Mouse (Mus musculus): ENCODE results near the gene Atraid. TPM values are rescaled to one million over a fixed set of nuclear protein-coding genes. Genes with fewer than 3 reads are reported as not detected.

Atraid gene
- polyA plus RNA-seq, 1 experiment = 95.6 TPM

DNA sequence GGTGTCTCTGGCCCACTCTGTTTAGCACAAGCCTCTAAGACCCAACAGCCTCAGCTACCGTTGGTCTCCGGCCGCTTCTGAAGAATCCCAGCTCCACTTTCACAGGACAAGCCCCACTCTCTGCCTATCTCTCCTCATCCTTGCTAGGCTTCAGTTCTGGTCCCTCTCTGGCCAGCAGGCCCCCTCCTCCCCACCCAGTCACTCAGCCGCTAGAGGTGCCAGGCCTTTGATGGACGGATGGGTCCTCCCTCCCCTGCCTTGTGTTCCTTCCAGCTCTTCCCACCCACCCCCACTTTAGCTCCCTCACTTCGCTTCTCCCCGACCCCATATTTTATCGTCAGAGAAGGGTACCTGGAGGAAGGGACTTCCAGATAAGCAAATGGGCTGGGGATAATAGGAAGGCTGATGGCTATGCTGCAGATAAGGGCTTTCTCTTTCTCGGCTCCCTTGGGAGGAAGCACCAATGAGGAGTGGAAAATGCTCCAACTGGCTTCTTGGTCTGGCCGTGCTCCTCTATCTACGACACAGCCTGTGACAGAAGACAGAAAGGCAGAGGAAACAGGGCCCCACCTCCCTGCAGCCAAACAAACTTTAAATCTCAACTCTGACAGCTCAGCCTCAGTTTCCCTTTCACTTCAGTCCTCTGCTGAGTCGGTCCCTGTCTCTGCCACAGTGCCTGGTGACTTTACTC lies 35.0 kb downstream of the Atraid start:
- 27% methylated on average over 12 of the region's 12 CpGs for WGBS
- Histone ChIP-seq H3K4me3 (replicated peaks; ENCODE audit: control insufficient read depth, low read depth, low read length) (no peak overlapping the region), H3K4me1 (ENCODE audit: control insufficient read depth, insufficient read depth, low read length) (no peaks in the 10 kb centered on the region), H3K27ac (ENCODE audit: control insufficient read depth, insufficient read depth, low read depth, low read length, poor library complexity) (no peak overlapping the region)
- no peak for TF ChIP-seq POLR2A (IDR thresholded peaks at IDR 0.05; ENCODE audit: borderline replicate concordance, control insufficient read depth, low read depth, low read length)
- TF ChIP-seq CTCF (IDR thresholded peaks at IDR 0.05; ENCODE audit: control insufficient read depth, insufficient read depth, low read length) = no peak

- no peak for TF ChIP-seq CTCF (IDR thresholded peaks at IDR 0.05; ENCODE audit: control insufficient read depth, insufficient read depth, low read length)
- TF ChIP-seq POLR2A (IDR thresholded peaks at IDR 0.05; ENCODE audit: borderline replicate concordance, control insufficient read depth, low read depth, low read length) = no peak
- H3K4me1 ChIP-seq (ENCODE audit: control insufficient read depth, insufficient read depth, low read length) = no peaks in the 10 kb centered on the region
- 50% methylated on average over 8 of the region's 8 CpGs for WGBS
These were observed 35.8 kb downstream of the Atraid start for GRCm38 (mm10) chr5:31083949-31084348.

DNA sequence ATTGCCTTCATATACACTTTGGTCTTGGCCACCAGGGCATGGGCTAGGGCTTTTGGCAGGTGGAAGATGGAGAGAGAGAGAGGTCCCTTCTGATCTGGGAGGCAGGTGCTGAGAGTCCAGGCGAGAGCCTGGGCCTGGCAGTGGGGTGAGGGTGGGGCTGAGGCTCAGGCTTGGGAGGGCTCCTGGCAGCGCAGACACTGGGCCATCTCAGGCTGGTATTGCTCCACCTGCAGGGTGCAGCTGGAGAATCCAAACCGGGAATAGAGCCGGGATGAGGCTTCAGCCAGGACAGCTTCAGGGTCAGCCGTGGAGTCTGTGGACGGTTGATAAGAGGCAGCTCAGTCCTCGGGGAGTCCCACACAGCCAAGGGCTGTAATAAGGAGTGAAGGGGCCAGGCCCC lies 38.5 kb downstream of the Atraid start:
- 50% methylated on average over 7 of the region's 7 CpGs for WGBS
- Histone ChIP-seq H3K27ac (ENCODE audit: control insufficient read depth, insufficient read depth, low read depth, low read length, poor library complexity) (no peak overlapping the region), H3K4me1 (ENCODE audit: control insufficient read depth, insufficient read depth, low read length) (no peaks in the 10 kb centered on the region), H3K4me3 (replicated peaks; ENCODE audit: control insufficient read depth, low read depth, low read length) (no peak overlapping the region)
- TF ChIP-seq CTCF (IDR thresholded peaks at IDR 0.05; ENCODE audit: control insufficient read depth, insufficient read depth, low read length) (no peak), POLR2A (IDR thresholded peaks at IDR 0.05; ENCODE audit: borderline replicate concordance, control insufficient read depth, low read depth, low read length) (no peak)

More at GRCm38 (mm10) chr5:31083949-31084348, 35.8 kb downstream of the Atraid start:
- Histone ChIP-seq H3K4me3 (replicated peaks; ENCODE audit: control insufficient read depth, low read depth, low read length) (no peak overlapping the region), H3K27ac (ENCODE audit: control insufficient read depth, insufficient read depth, low read depth, low read length, poor library complexity) (no peak overlapping the region)

DNA sequence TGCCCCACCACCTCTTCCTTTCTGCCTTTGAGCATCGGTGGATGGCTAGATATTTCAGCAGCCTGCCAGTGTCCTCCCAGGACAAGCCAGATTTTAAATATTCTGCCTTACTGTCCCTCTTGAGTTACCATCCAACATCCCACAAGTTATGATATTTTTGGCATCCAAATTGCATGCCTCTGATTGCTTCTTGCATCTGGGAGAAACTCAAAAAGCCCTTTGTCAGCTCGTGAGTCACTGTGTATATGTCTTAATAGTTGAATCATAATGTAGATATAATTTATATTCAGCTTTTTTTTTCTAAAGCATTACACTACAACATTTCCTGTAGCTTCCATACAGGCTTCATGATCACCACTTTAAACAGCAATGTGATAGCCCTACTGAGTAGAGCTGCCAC lies 39.0 kb downstream of the Atraid start:
- no peak for TF ChIP-seq POLR2A (IDR thresholded peaks at IDR 0.05; ENCODE audit: borderline replicate concordance, control insufficient read depth, low read depth, low read length)
- TF ChIP-seq CTCF (IDR thresholded peaks at IDR 0.05; ENCODE audit: control insufficient read depth, insufficient read depth, low read length) = no peak
- H3K4me1 ChIP-seq (ENCODE audit: control insufficient read depth, insufficient read depth, low read length) = no peaks in the 10 kb centered on the region
- no peak overlapping the region for H3K4me3 ChIP-seq (replicated peaks; ENCODE audit: control insufficient read depth, low read depth, low read length)
- WGBS = 69% methylated on average over 2 of the region's 2 CpGs
- H3K27ac ChIP-seq (ENCODE audit: control insufficient read depth, insufficient read depth, low read depth, low read length, poor library complexity) = no peak overlapping the region

- WGBS = 9% methylated on average over 51 of the region's 53 CpGs
- Histone ChIP-seq H3K27ac (ENCODE audit: control insufficient read depth, insufficient read depth, low read depth, low read length, poor library complexity) (no peak overlapping the region), H3K4me3 (replicated peaks; ENCODE audit: control insufficient read depth, low read depth, low read length) (no peak overlapping the region), H3K4me1 (ENCODE audit: control insufficient read depth, insufficient read depth, low read length) (no peaks in the 10 kb centered on the region; the same call in 1 of the 2 replicates)
- TF ChIP-seq CTCF (IDR thresholded peaks at IDR 0.05; ENCODE audit: control insufficient read depth, insufficient read depth, low read length) = no peak
- TF ChIP-seq POLR2A (IDR thresholded peaks at IDR 0.05; ENCODE audit: borderline replicate concordance, control insufficient read depth, low read depth, low read length) = no peak
These were observed 44.3 kb downstream of the Atraid start for GRCm38 (mm10) chr5:31092231-31092975.

DNA sequence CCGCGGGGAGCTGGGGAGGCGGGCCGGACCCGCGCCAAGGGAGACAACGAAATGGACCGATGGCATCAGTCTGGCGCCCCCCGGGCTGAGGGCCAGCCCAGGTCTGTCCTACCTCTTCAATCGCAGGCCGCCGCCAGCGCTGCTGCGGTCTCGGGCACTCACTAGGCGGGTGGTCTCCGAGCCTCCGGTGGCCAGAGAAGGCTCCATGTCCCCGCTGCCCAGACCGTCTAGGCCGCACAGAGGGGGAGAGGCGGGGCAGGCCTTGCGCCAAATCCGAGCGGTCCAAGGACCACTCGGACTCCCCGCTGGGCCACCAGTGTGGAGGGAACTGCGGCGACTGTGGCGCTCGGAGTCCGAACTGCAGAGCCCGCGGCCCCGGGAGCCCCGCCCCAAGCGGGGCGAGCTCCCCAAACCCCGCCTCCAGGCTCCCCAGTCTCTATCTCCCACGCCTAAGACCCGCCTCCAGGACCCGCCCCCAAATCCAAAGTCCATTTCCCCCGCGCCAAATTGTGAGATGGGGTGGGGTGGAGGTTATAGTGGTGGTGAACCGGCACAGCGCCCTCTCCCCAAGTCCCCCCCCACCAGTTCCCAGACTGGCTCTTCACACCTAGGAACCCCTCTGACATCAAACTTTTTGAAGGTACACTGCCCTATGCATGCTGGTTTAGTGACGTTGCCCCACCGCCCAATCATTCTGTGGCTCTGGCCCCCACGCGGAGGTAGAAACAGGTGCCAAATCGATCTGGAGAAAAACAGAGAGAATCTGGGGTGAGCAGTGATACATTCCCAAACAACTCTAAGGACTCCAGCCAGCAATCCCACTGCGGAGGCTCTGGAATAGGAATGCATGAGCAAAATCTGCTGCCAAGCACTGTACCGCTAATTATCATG lies 45.3 kb downstream of the Atraid start:
- Histone ChIP-seq H3K4me3 (replicated peaks; ENCODE audit: control insufficient read depth, low read depth, low read length) (no peak overlapping the region), H3K27ac (ENCODE audit: control insufficient read depth, insufficient read depth, low read depth, low read length, poor library complexity) (no peak overlapping the region; the same call in 1 of the 2 replicates), H3K4me1 (ENCODE audit: control insufficient read depth, insufficient read depth, low read length) (no peaks in the 10 kb centered on the region; the same call in 1 of the 2 replicates)
- TF ChIP-seq POLR2A (IDR thresholded peaks at IDR 0.05; ENCODE audit: borderline replicate concordance, control insufficient read depth, low read depth, low read length) = no peak
- TF ChIP-seq CTCF (IDR thresholded peaks at IDR 0.05; ENCODE audit: control insufficient read depth, insufficient read depth, low read length) = no peak
- 2% methylated on average over 52 of the region's 54 CpGs for WGBS

- Histone ChIP-seq H3K4me1 (ENCODE audit: control insufficient read depth, insufficient read depth, low read length) (no peaks in the 10 kb centered on the region; the same call in 1 of the 2 replicates), H3K27ac (ENCODE audit: control insufficient read depth, insufficient read depth, low read depth, low read length, poor library complexity) (no peak overlapping the region), H3K4me3 (replicated peaks; ENCODE audit: control insufficient read depth, low read depth, low read length) (no peak overlapping the region)
- WGBS = 5% methylated on average over 29 of the region's 29 CpGs
- TF ChIP-seq POLR2A (IDR thresholded peaks at IDR 0.05; ENCODE audit: borderline replicate concordance, control insufficient read depth, low read depth, low read length) (no peak), CTCF (IDR thresholded peaks at IDR 0.05; ENCODE audit: control insufficient read depth, insufficient read depth, low read length) (no peak)
These were observed 46.1 kb downstream of the Atraid start for GRCm38 (mm10) chr5:31094100-31094798.
